Mouse (Mus musculus) left cerebral cortex, postnatal 14 days (tissue): ENCODE data around the gene Rhox2f. TPM values are rescaled to one million over a fixed set of nuclear protein-coding genes. Genes with fewer than 3 reads are reported as not detected.
"Not testable (repeated sequence)": the region's sequence is repeated elsewhere in the genome, so short reads cannot be mapped to it uniquely, and the experiment has no call there.

Experiments
- DNase-seq, 2 experiments: peaks; one replicate each; pipeline ENCODE4 v3.0.0; 2021 to 2022; ENCODE audit warnings: low spot score in 2 of 2, mixed read lengths in 1 of 2
- intact Hi-C: fragments of 180-260 bp; cut with DNase I; formaldehyde crosslinking; loops from one replicate; pipeline ENCODE4 v1.15.1; 2025
- long read RNA-seq, 2 experiments: library from polyadenylated mRNA; stranded (forward); transcript quantifications; one replicate each; pipeline ENCODE4 v2.0.0; 2021
- total RNA-seq, 2 experiments: library from RNA; stranded (reverse); gene quantifications; 2 replicates each; pipeline ENCODE4 v1.2.3; 2021

Rhox2f gene
- not detected for total RNA-seq
- long read RNA-seq, experiment 1: 0 reads
- long read RNA-seq, experiment 2: 0 reads

DNA sequence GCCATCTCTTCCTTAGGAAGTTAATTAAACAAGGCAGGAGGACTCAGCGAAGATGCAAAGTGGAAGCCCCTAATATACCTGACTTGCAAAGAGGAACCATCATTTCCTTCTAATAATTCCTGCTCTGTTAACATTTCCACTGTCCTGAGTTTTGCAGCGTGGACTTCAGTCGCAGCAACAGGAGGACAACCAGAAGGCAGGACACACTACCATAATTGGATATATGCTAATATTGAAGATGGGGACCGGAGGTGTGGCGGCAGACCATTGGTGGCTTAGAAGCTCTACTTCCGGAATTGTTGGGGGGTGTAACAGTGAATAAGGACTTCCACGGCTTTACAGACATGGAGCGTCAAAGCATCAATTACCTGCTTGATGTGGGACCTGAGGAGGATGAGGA lies at the start of gene Rhox2f:
Gene Rhox2f, plus strand, starts transcription at position 301 of the 400 bp plus-strand sequence.
- intact Hi-C loops, DNase-seq: not testable (repeated sequence)

DNA sequence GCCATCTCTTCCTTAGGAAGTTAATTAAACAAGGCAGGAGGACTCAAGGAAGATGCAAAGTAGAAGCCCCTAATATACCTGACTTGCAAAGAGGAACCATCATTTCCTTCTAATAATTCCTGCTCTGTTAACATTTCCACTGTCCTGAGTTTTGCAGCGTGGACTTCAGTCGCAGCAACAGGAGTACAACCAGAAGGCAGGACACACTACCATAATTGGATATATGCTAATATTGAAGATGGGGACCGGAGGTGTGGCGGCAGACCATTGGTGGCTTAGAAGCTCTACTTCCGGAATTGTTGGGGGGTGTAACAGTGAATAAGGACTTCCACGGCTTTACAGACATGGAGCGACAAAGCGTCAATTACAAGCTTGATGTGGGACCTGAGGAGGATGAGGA lies 41.1 kb upstream of the Rhox2f start, which contains the start of gene Rhox2e:
Gene Rhox2e, plus strand, starts transcription at position 301 of the 400 bp plus-strand sequence.
- DNase-seq, intact Hi-C loops: not testable (repeated sequence)

DNA sequence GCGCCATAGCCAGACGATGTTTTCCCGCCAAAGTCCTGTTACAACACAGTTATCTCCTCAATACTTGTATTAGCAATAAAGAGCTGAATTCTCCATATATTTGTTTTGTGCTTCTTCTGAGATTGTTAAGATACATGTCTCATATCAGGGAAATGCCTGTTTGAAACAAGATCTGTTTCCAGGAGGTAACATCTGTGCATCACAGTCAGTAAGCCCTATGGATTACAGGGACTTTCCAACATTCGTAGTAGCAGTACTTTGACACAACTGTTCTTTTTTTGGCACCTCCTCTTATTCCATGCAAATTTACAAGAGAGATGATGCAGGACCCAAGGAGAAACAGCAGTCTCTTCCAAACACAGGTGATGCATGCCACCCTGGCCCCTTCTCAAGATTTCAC lies 29.5 kb upstream of the Rhox2f start, which contains the start of gene Rhox3e:
Gene Rhox3e, plus strand, starts transcription at position 301 of the 400 bp plus-strand sequence.
- intact Hi-C loops, DNase-seq: not testable (repeated sequence)

DNA sequence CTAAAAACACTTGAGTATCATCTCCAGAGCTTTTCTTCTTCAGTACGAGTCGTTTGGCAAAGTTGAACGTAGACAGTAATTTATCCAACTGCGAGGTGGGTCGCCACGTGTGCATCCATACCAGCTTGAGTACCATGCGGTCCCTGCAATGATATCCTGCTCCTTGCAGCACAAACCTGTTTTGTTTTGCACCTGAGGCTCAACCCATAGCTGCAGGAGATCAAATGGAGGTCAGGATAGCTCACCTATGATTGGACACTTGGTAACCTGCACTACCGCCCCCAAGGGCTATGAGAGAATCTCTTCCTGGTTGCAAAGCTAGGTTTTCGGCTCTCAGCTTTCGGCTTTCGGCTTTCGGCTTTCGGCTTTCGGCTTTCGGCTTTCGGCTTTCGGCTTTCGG lies 14.1 kb upstream of the Rhox2f start, which contains the start of gene Rhox4e:
Gene Rhox4e, plus strand, starts transcription at position 301 of the 400 bp plus-strand sequence.
- intact Hi-C loops, DNase-seq: not testable (repeated sequence)

DNA sequence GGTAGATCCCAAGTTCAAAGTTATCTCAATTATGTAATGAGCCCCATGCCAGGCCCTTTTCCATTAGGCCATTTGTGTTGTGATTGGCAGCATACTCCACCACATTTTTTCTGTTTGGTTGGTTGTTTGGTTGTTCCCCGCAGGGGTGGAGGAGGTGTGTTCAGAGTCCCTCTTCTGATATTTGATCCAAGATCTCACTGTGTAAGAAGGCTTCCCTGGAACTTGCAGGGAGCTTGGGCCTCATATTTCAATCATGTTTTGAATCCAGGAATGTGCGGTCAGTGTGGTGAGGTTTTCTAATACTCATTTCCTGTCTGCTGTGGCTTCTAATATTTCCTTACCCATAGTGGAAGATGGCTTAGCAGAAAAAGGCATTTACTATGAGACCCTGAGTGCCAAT lies 1.4 kb downstream of the Rhox2f start:
- intact Hi-C loops, DNase-seq: not testable (repeated sequence)

DNA sequence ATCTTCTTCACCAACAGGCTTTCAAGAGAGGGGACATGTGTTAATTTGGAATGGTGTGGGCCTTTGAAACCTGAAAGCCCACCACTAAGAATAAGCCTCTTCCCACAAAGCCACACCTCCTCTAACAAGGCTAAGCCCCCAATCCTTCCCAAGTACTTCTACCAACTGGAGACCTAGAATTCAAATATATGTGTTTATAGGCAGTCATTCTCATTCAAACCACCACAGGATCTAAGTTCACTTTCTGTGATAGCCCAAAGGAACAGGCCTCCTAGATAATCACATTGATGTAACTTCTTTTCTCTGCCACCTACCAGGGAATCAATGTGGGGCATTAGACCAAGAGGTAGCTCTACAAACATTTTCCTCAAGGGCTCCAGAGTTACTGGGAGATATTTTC lies 9.5 kb downstream of the Rhox2f start, which contains the start of gene Rhox3f:
Gene Rhox3f, plus strand, starts transcription at position 301 of the 400 bp plus-strand sequence.
- intact Hi-C loops, DNase-seq: not testable (repeated sequence)

DNA sequence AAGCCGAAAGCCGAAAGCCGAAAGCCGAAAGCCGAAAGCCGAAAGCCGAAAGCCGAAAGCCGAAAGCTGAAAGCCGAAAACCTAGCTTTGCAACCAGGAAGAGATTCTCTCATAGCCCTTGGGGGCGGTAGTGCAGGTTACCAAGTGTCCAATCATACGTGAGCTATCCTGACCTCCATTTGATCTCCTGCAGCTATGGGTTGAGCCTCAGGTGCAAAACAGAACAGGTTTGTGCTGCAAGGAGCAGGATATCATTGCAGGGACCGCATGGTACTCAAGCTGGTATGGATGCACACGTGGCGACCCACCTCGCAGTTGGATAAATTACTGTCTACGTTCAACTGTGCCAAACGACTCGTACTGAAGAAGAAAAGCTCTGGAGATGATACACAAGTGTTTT lies 36.4 kb downstream of the Rhox2f start, which contains the start of gene Rhox4f:
Gene Rhox4f, minus strand, starts transcription at position 101 of the 400 bp plus-strand sequence.
- intact Hi-C loops, DNase-seq: not testable (repeated sequence)

Other genes with a start within 250 kb of the Rhox2f start
- gene Rhox3a2, start 191.4 kb upstream of the Rhox2f start, total RNA-seq: not detected
- gene Rhox4a2, start 180.6 kb upstream of the Rhox2f start, total RNA-seq: not detected
- gene Rhox2b, start 159.3 kb upstream of the Rhox2f start, total RNA-seq: not detected
- not detected for gene Rhox4b, start 138.9 kb upstream of the Rhox2f start, total RNA-seq
- not detected for gene Rhox2c, start 117.7 kb upstream of the Rhox2f start, total RNA-seq
- not detected for gene Rhox3c, start 112.8 kb upstream of the Rhox2f start, total RNA-seq
- gene Rhox4c, start 91.1 kb upstream of the Rhox2f start, total RNA-seq: not detected
- gene Rhox2d, start 78.0 kb upstream of the Rhox2f start, total RNA-seq: not detected
- not detected for gene Rhox4d, start 57.0 kb upstream of the Rhox2f start, total RNA-seq
- not detected for gene Rhox2e, start 41.0 kb upstream of the Rhox2f start, total RNA-seq
- gene Rhox3e, start 29.4 kb upstream of the Rhox2f start, total RNA-seq: not detected
- not detected for gene Rhox4e, start 14.0 kb upstream of the Rhox2f start, total RNA-seq
- not detected for gene Rhox3f, start 9.6 kb downstream of the Rhox2f start, total RNA-seq
- gene Rhox4f, start 36.3 kb downstream of the Rhox2f start, total RNA-seq: not detected
- gene Rhox3g, start 57.2 kb downstream of the Rhox2f start, total RNA-seq: not detected
- gene Rhox2g, start 72.1 kb downstream of the Rhox2f start, total RNA-seq: not detected
- not detected for gene Rhox4g, start 79.9 kb downstream of the Rhox2f start, total RNA-seq
- not detected for gene Rhox3h, start 97.4 kb downstream of the Rhox2f start, total RNA-seq
- not detected for gene Rhox2h, start 101.9 kb downstream of the Rhox2f start, total RNA-seq
- gene Rhox5, start 233.4 kb downstream of the Rhox2f start, total RNA-seq: not detected